Mouse (Mus musculus) brain, embryonic 14.5 days (tissue): ENCODE measurements around the gene Rxfp1.

Source experiments
- CTCF ChIP-seq: fragments of 200-500 bp; IDR thresholded peaks from 2 replicates; pipeline ENCODE4 v1.5.1; 2012; ENCODE audit warnings: inconsistent platforms, mild to moderate bottlenecking, moderate library complexity, borderline replicate concordance; ENCODE audit not compliant: insufficient read depth, insufficient read length; ENCODE audit errors: extremely low read depth
- POLR2A ChIP-seq: fragments of 200-500 bp; IDR thresholded peaks from 2 replicates; pipeline ENCODE4 v1.6.1; 2012; ENCODE audit warnings: mild to moderate bottlenecking, inconsistent platforms, borderline replicate concordance; ENCODE audit not compliant: poor library complexity, insufficient read depth, insufficient read length, severe bottlenecking; ENCODE audit errors: extremely low read depth

GRCm38 (mm10) chr3:79746585-79746984 lies 8.9 kb upstream of the Rxfp1 start:
- TF ChIP-seq CTCF (no peak), POLR2A (no peak)
